Mouse (Mus musculus): ENCODE results near the gene Ttyh3.

- TF ChIP-seq CTCF (IDR thresholded peaks at IDR 0.05; ENCODE audit: low read depth) (no peak), EP300 (optimal IDR thresholded peaks at IDR 0.05) (no peak)
These were observed 37.1 kb downstream of the Ttyh3 start for GRCm38 (mm10) chr5:140611611-140612185.

All from stomach, postnatal 0 days (tissue).